Mouse (Mus musculus) bone marrow, adult 2 months (tissue): Measurements from ENCODE around the gene Maml2.

Source experiments
- CTCF ChIP-seq: fragments of 200-500 bp; IDR thresholded peaks from 2 replicates; pipeline ENCODE4 v1.5.1; 2011; ENCODE audit warnings: low read length, control low read depth; ENCODE audit not compliant: control insufficient read depth, insufficient read depth
- POLR2A ChIP-seq: fragments of 200-500 bp; IDR thresholded peaks from 2 replicates; pipeline ENCODE4 v1.6.1; 2011; ENCODE audit warnings: low read depth, mild to moderate bottlenecking, control low read depth, low read length, borderline replicate concordance; ENCODE audit not compliant: control insufficient read depth

DNA sequence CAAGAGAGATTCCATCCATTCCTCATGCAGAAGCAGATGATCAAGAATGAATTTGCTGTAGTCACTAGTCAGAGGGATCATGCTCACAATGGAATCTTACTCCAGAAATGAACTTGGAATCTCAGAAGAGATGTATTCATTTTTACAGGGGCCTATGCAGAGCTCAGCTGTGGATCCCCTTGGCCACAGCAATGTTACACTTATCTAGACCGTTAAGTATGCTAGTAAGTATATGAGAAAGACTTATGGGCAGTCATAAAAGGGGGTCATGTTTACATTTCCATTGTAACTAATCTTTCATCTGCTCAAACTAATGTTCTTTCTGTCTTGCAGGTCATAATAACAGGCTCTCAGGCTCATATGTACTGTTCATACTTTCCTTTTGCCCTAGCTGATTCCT lies 227.3 kb downstream of the Maml2 start:
- TF ChIP-seq POLR2A (no peak), CTCF (no peak)
